Mouse (Mus musculus) gastrocnemius, postnatal 14 days (tissue): ENCODE measurements around the gene Cycs. TPM values are rescaled to one million over a fixed set of nuclear protein-coding genes. Genes with fewer than 3 reads are reported as not detected.

Experiments
- microRNA-seq, 2 experiments: library from miRNA; unstranded; fragments of <30 nt; microRNA quantifications; one replicate each; pipeline ENCODE4 v1.2.0; 2021
- total RNA-seq, 2 experiments: library from RNA; stranded (reverse); gene quantifications; 2 replicates each; pipeline ENCODE4 v1.2.3; 2021

Gene Cycs
- total RNA-seq, 2 experiments from 2014 or later, result 95.1 to 115 TPM

Small RNAs within 50 kb of the gene (microRNA-seq; reads per million reads assigned to microRNA genes)
- gene Mir6371, result 0 reads per million in 2 experiments

Other genes with a start within 250 kb of the Cycs start
- 1 to 10 TPM; 5.0 to 5.8 TPM for gene Osbpl3, start 110.3 kb downstream of the Cycs start, total RNA-seq
- under 1 TPM; 0.11 to 0.16 TPM for gene 4921507P07Rik, start 30.1 kb upstream of the Cycs start, total RNA-seq
- gene Npvf, start 87.9 kb upstream of the Cycs start, total RNA-seq, result not detected